Mouse (Mus musculus) neural tube, embryonic 13.5 days (tissue): ENCODE data around the gene Hspb9. TPM values are rescaled to one million over a fixed set of nuclear protein-coding genes. Genes with fewer than 3 reads are reported as not detected.

ENCODE experiments used
- ATAC-seq: fragments of 200-750 bp; cut with Nextera tagmentation; 2 replicates; pipeline ENCODE4 v1.8.0; 2017; ENCODE audit warnings: low read depth, mild to moderate bottlenecking, moderate TSS enrichment, moderate library complexity
- H3K27ac ChIP-seq: fragments of 300-500 bp; sonication (generic); replicated peaks from 2 replicates; pipeline ENCODE4 v1.5.1; 2015; ENCODE audit warnings: moderate library complexity, mild to moderate bottlenecking, inconsistent platforms
- H3K27me3 ChIP-seq: fragments of 300-500 bp; sonication (generic); 2 replicates; pipeline ENCODE4 v1.6.1; 2015; ENCODE audit warnings: mild to moderate bottlenecking, inconsistent platforms
- H3K36me3 ChIP-seq: fragments of 300-500 bp; sonication (generic); 2 replicates; pipeline ENCODE4 v1.6.1; 2015; ENCODE audit warnings: mild to moderate bottlenecking, inconsistent platforms
- H3K4me1 ChIP-seq: fragments of 300-500 bp; sonication (generic); replicated peaks from 2 replicates; pipeline ENCODE4 v1.6.1; 2015; ENCODE audit warnings: inconsistent platforms
- H3K4me2 ChIP-seq: fragments of 300-500 bp; sonication (generic); 2 replicates; pipeline ENCODE4 v1.6.1; 2015; ENCODE audit warnings: inconsistent platforms, mild to moderate bottlenecking, moderate library complexity
- H3K4me3 ChIP-seq: fragments of 300-500 bp; sonication (generic); 2 replicates; pipeline ENCODE4 v1.5.1; 2015; ENCODE audit warnings: mild to moderate bottlenecking, inconsistent platforms
- H3K9ac ChIP-seq: fragments of 300-500 bp; sonication (generic); 2 replicates; pipeline ENCODE4 v1.6.1; 2015; ENCODE audit warnings: moderate library complexity, mild to moderate bottlenecking, inconsistent platforms
- H3K9me3 ChIP-seq: fragments of 300-500 bp; sonication (generic); 2 replicates; pipeline ENCODE4 v1.6.1; 2016; ENCODE audit warnings: inconsistent platforms
- WGBS: fragments of 180-500 bp; shearing (Covaris S2); methylation state at CpG from one replicate; pipeline ENCODE4 v1.1.7; 2015; 5-methylcytosine and 5-hydroxymethylcytosine counted together
- polyA plus RNA-seq: library from polyadenylated mRNA; unstranded; fragments of >200 nt; fragmentation: Nextera tagmentation; extraction: Ambion mirVana; gene quantifications from 2 replicates; pipeline ENCODE4 v1.2.1, GENCODE M21; 2015

The Hspb9 gene
- 0.43 TPM in 1 of 2 replicates, not detected in the other for polyA plus RNA-seq

GRCm38 (mm10) chr11:100713735-100714533, at the start of gene Hspb9:
Hspb9 (plus strand) TSS chr11:100713850.
- H3K4me1 ChIP-seq = peaks cover 28% of the 10 kb centered on the region
- H3K27me3 ChIP-seq = no peaks in the 10 kb centered on the region
- H3K9me3 ChIP-seq = no peaks in the 10 kb centered on the region
- peak within 1 kb of the TSS; percentile 7 for H3K4me3 ChIP-seq
- peak within 1 kb of the TSS; percentile 67 for H3K4me2 ChIP-seq
- 6% methylated on average over 38 of the region's 38 CpGs for WGBS
- ATAC-seq = no peak
- peaks cover 60% of the 10 kb centered on the region for H3K36me3 ChIP-seq
- H3K27ac ChIP-seq = peak within 1 kb of the TSS; percentile 14; the same call in 1 of the 2 replicates
- H3K9ac ChIP-seq = peak within 1 kb of the TSS; percentile 63

GRCm38 (mm10) chr11:100671049-100671448, 42.6 kb upstream of the Hspb9 start:
- 73% methylated on average over 1 of the region's 1 CpGs for WGBS
- no peak for ATAC-seq

GRCm38 (mm10) chr11:100671956-100672355, 41.7 kb upstream of the Hspb9 start:
- ATAC-seq = no peak
- H3K27me3 ChIP-seq = peaks cover 33% of the 10 kb centered on the region
- no peak overlapping the region for H3K27ac ChIP-seq
- H3K36me3 ChIP-seq = no peaks in the 10 kb centered on the region
- peaks cover 7% of the 10 kb centered on the region; the same call in 1 of the 2 replicates for H3K4me1 ChIP-seq
- WGBS = 75% methylated on average over 2 of the region's 2 CpGs
- no peak overlapping the region for H3K4me3 ChIP-seq
- H3K4me2 ChIP-seq = no peak overlapping the region
- H3K9me3 ChIP-seq = no peaks in the 10 kb centered on the region
- H3K9ac ChIP-seq = no peak overlapping the region

More at GRCm38 (mm10) chr11:100671049-100671448, 42.6 kb upstream of the Hspb9 start:
- H3K4me3 ChIP-seq = no peak overlapping the region
- no peaks in the 10 kb centered on the region for H3K36me3 ChIP-seq
- no peaks in the 10 kb centered on the region for H3K9me3 ChIP-seq
- no peak overlapping the region for H3K27ac ChIP-seq
- H3K4me1 ChIP-seq = peaks cover 7% of the 10 kb centered on the region; the same call in 1 of the 2 replicates
- peaks cover 33% of the 10 kb centered on the region for H3K27me3 ChIP-seq
- H3K9ac ChIP-seq = no peak overlapping the region
- H3K4me2 ChIP-seq = no peak overlapping the region

GRCm38 (mm10) chr11:100673169-100673568, 40.5 kb upstream of the Hspb9 start:
- Histone ChIP-seq H3K4me3 (no peak overlapping the region), H3K27me3 (peaks cover 33% of the 10 kb centered on the region), H3K4me1 (peaks cover 7% of the 10 kb centered on the region; the same call in 1 of the 2 replicates), H3K9me3 (no peaks in the 10 kb centered on the region), H3K36me3 (no peaks in the 10 kb centered on the region), H3K9ac (peak overlapping the region; percentile 51), H3K27ac (no peak overlapping the region), H3K4me2 (peak overlapping the region; percentile 29)
- 3% methylated on average over 23 of the region's 23 CpGs for WGBS
- 0 out of 2 replicates have a peak, but pooled peaks have one; percentile 15 for ATAC-seq

- no peak for ATAC-seq
- 58% methylated on average over 7 of the region's 7 CpGs for WGBS
- no peak overlapping the region for H3K9ac ChIP-seq
These were observed 35.8 kb upstream of the Hspb9 start for GRCm38 (mm10) chr11:100677810-100678209.

GRCm38 (mm10) chr11:100681826-100682225, 31.8 kb upstream of the Hspb9 start:
- WGBS = 80% methylated on average over 5 of the region's 5 CpGs
- Histone ChIP-seq H3K4me1 (no peaks in the 10 kb centered on the region), H3K27ac (no peak overlapping the region), H3K4me3 (no peak overlapping the region), H3K27me3 (no peaks in the 10 kb centered on the region), H3K4me2 (no peak overlapping the region), H3K9ac (no peak overlapping the region), H3K9me3 (no peaks in the 10 kb centered on the region), H3K36me3 (no peaks in the 10 kb centered on the region)
- ATAC-seq = no peak

More at GRCm38 (mm10) chr11:100677810-100678209, 35.8 kb upstream of the Hspb9 start:
- Histone ChIP-seq H3K36me3 (no peaks in the 10 kb centered on the region), H3K9me3 (no peaks in the 10 kb centered on the region), H3K27ac (no peak overlapping the region), H3K4me2 (no peak overlapping the region), H3K27me3 (peaks cover 17% of the 10 kb centered on the region), H3K4me3 (no peak overlapping the region), H3K4me1 (peaks cover 5% of the 10 kb centered on the region; the same call in 1 of the 2 replicates)

GRCm38 (mm10) chr11:100682526-100682925, 31.1 kb upstream of the Hspb9 start:
- H3K4me3 ChIP-seq = no peak overlapping the region
- no peaks in the 10 kb centered on the region for H3K4me1 ChIP-seq
- 74% methylated on average over 5 of the region's 5 CpGs for WGBS
- no peaks in the 10 kb centered on the region for H3K27me3 ChIP-seq
- no peak overlapping the region for H3K27ac ChIP-seq
- no peaks in the 10 kb centered on the region for H3K36me3 ChIP-seq
- no peaks in the 10 kb centered on the region for H3K9me3 ChIP-seq
- ATAC-seq = no peak
- no peak overlapping the region for H3K9ac ChIP-seq
- H3K4me2 ChIP-seq = no peak overlapping the region

DNA sequence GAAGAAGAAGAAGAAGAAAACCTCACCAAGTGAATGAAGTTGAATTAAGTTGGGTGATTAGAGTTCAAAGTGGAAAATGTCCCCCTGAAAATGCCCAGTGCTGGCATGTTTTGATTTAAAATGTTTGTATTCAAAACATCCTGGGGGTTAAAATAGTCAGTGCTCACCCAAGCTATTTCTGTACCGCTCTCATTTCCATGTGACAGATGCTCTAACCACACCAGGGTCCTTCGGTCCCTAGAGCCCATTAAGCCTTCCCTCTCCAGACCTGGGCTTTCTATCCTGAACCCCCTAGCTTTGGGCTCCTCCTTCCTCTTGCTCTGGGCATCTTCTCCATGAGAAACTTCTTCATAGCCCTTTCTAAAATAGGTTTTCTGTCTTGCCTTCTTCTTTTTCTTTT, 29.6 kb upstream of the Hspb9 start:
- Histone ChIP-seq H3K9ac (no peak overlapping the region), H3K36me3 (no peaks in the 10 kb centered on the region), H3K4me2 (no peak overlapping the region), H3K27me3 (no peaks in the 10 kb centered on the region), H3K4me1 (no peaks in the 10 kb centered on the region), H3K4me3 (no peak overlapping the region), H3K27ac (no peak overlapping the region), H3K9me3 (no peaks in the 10 kb centered on the region)
- WGBS = 72% methylated on average over 2 of the region's 2 CpGs
- ATAC-seq = no peak

DNA sequence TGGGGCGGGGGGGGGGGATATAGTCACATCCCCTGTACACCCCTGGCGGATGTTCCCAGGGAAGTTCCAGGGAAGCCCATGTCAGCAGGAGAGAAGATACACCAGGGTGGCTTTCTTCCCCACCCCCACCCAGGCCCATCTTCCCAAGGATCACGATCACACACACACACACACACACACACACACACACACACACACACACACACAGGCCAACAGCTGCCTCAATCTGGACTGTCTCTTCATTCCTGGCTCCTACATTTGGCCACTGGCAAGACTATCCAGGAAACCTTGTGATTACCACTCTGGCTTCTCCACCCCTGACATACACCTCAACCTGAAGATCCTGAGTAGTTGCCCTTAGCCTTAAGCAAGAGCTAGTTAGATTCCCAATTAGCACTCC, 28.3 kb upstream of the Hspb9 start:
- H3K4me3 ChIP-seq = no peak overlapping the region
- no peak for ATAC-seq
- H3K27ac ChIP-seq = no peak overlapping the region
- 91% methylated on average over 2 of the region's 3 CpGs for WGBS
- H3K4me2 ChIP-seq = no peak overlapping the region
- H3K9ac ChIP-seq = no peak overlapping the region
- no peaks in the 10 kb centered on the region for H3K36me3 ChIP-seq
- peaks cover 3% of the 10 kb centered on the region for H3K27me3 ChIP-seq
- H3K9me3 ChIP-seq = no peaks in the 10 kb centered on the region
- no peaks in the 10 kb centered on the region for H3K4me1 ChIP-seq

- H3K36me3 ChIP-seq = no peaks in the 10 kb centered on the region
- peaks cover 7% of the 10 kb centered on the region for H3K4me1 ChIP-seq
- peaks cover 21% of the 10 kb centered on the region for H3K27me3 ChIP-seq
- no peak for ATAC-seq
- 82% methylated on average over 7 of the region's 7 CpGs for WGBS
- H3K4me3 ChIP-seq = no peak overlapping the region
- H3K4me2 ChIP-seq = no peak overlapping the region
- no peak overlapping the region for H3K9ac ChIP-seq
- no peaks in the 10 kb centered on the region for H3K9me3 ChIP-seq
- no peak overlapping the region for H3K27ac ChIP-seq
These were observed 26.4 kb upstream of the Hspb9 start for GRCm38 (mm10) chr11:100687265-100687664.

DNA sequence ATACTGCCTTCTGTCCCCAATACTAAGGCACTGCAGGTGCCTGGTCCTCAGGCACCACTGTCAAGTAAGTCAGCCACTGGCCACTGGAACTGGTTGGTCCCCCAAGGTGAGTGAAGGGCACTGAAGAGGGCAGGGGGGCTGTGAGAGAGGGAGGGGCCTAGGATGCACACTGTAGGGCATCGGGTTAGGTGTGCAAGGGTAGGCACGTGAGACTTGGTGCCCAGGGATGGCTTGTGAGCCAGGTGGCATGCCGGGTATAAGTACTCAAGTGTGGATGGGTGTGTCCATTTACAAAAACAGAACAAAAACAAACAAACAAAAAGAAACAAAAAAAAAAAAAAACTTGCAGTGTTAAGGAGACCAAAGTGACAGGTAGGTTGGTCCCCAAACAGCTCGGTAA, 25.2 kb upstream of the Hspb9 start:
- Histone ChIP-seq H3K27me3 (peaks cover 33% of the 10 kb centered on the region), H3K36me3 (no peaks in the 10 kb centered on the region), H3K9me3 (no peaks in the 10 kb centered on the region), H3K4me3 (no peak overlapping the region), H3K27ac (no peak overlapping the region), H3K4me1 (peaks cover 17% of the 10 kb centered on the region), H3K9ac (no peak overlapping the region), H3K4me2 (no peak overlapping the region)
- 75% methylated on average over 4 of the region's 4 CpGs for WGBS
- no peak for ATAC-seq

GRCm38 (mm10) chr11:100690389-100690788, 23.3 kb upstream of the Hspb9 start:
- Histone ChIP-seq H3K9me3 (no peaks in the 10 kb centered on the region), H3K36me3 (no peaks in the 10 kb centered on the region), H3K4me2 (no peak overlapping the region), H3K27me3 (peaks cover 38% of the 10 kb centered on the region), H3K9ac (no peak overlapping the region), H3K4me3 (no peak overlapping the region), H3K27ac (no peak overlapping the region), H3K4me1 (peaks cover 17% of the 10 kb centered on the region)
- WGBS = 77% methylated on average over 7 of the region's 7 CpGs
- ATAC-seq = no peak
